In the genomic region with DNA sequence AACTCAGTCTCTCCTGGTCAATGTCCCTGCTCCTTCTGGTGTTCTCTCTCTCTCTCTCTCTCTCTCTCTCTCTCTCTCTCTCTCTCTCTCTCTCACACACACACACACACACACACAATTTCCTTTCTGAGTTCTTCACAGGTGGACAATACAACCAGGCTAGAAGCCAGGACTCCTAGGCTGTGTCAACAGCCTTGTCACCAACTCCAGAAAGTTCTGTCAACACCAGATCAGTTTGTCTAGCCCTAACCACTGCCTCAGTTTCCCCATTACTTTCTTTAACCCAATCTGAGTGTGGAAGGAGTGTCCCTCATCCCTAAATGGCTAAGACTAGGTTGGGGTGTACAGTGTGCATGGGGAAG, we compare ENCODE assay signal across 8 mouse cellular contexts. TPM values are rescaled to one million over a fixed set of nuclear protein-coding genes. Genes with fewer than 3 reads are reported as not detected.
DNase-seq lines count a peak whose midpoint lies in the region; ATAC-seq and TF ChIP-seq lines count a peak whose summit lies in the region.

No protein-coding gene starts in this region.

- DNase-seq in layer of hippocampus, adult 2 months (ENCODE audit: low spot score in 2 of 2), result no peak
- DNase-seq in layer of hippocampus, postnatal 36 days, result no peak
- no peak for DNase-seq in forebrain, embryonic 11.5 days (ENCODE audit: low spot score)
- DNase-seq in limb, embryonic 14.5 days (ENCODE audit: low spot score), result no peak
- DNase-seq in frontal cortex, postnatal 25 days (ENCODE audit: low spot score in 2 of 2), result no peak
- DNase-seq in layer of hippocampus, adult 9-11 months, result no peak
- DNase-seq in left cerebral cortex, adult 8-10 months (ENCODE audit: low spot score in 2 of 2), result no peak

- peaks cover 37% of the 10 kb centered on the region for H3K27me3 ChIP-seq in forebrain, embryonic 11.5 days (ENCODE audit: control insufficient read depth, insufficient read depth, low read length)
- no peaks in the 10 kb centered on the region for H3K27me3 ChIP-seq in limb, embryonic 14.5 days (ENCODE audit: control insufficient read depth, insufficient read depth, low read length)
- peaks cover 30% of the 10 kb centered on the region for H3K27me3 ChIP-seq in small intestine, adult 2 months (ENCODE audit: control insufficient read depth, insufficient read depth, low read length)

- H3K27ac ChIP-seq in layer of hippocampus, adult 2 months, result no peak overlapping the region
- H3K27ac ChIP-seq in forebrain, embryonic 11.5 days (ENCODE audit: low read depth, low read length), result no peak overlapping the region
- H3K27ac ChIP-seq in limb, embryonic 14.5 days (replicated peaks; ENCODE audit: low read depth, low read length), result peak overlapping the region; percentile 21; the same call in 1 of the 2 replicates
- H3K27ac ChIP-seq in small intestine, adult 2 months (ENCODE audit: insufficient read depth, low read depth, low read length), result no peak overlapping the region

- peak overlapping the region; percentile 74 for H3K4me2 ChIP-seq in forebrain, embryonic 11.5 days (ENCODE audit: low read depth, low read length, severe bottlenecking)
- H3K4me2 ChIP-seq in limb, embryonic 14.5 days (replicated peaks; ENCODE audit: low read depth, low read length, severe bottlenecking), result peak overlapping the region; percentile 63

- H3K9me3 ChIP-seq in forebrain, embryonic 11.5 days (ENCODE audit: control insufficient read depth, low read length), result no peaks in the 10 kb centered on the region
- H3K9me3 ChIP-seq in limb, embryonic 14.5 days (ENCODE audit: control insufficient read depth, low read length), result no peaks in the 10 kb centered on the region

- peaks cover 23% of the 10 kb centered on the region for H3K4me1 ChIP-seq in forebrain, embryonic 11.5 days (replicated peaks; ENCODE audit: control insufficient read depth, insufficient read depth, low read length)
- H3K4me1 ChIP-seq in limb, embryonic 14.5 days (ENCODE audit: control insufficient read depth, insufficient read depth, low read length), result peaks cover 42% of the 10 kb centered on the region
- peaks cover 6% of the 10 kb centered on the region for H3K4me1 ChIP-seq in small intestine, adult 2 months (ENCODE audit: control insufficient read depth, insufficient read depth, insufficient read length, low read length)

- ATAC-seq in forebrain, embryonic 11.5 days (replicated peaks; ENCODE audit: low FRiP score), result no peak
- no peak for ATAC-seq in limb, embryonic 14.5 days (ENCODE audit: low FRiP score, low read depth)

- H3K4me3 ChIP-seq in layer of hippocampus, adult 2 months, result peak overlapping the region; percentile 39
- H3K4me3 ChIP-seq in forebrain, embryonic 11.5 days (ENCODE audit: low read depth, low read length), result peak overlapping the region; percentile 40
- H3K4me3 ChIP-seq in limb, embryonic 14.5 days (replicated peaks; ENCODE audit: low read length), result peak overlapping the region; percentile 59
- peak overlapping the region; percentile 60 for H3K4me3 ChIP-seq in small intestine, adult 2 months (ENCODE audit: low read depth, low read length)

- no peak for TF ChIP-seq CTCF in layer of hippocampus, adult 2 months (conservative IDR thresholded peaks at IDR 0.05)
- TF ChIP-seq CTCF in small intestine, adult 2 months (IDR thresholded peaks at IDR 0.05; ENCODE audit: extremely low read depth, insufficient read length, insufficient replicate concordance, low read depth, low read length), result no peak

- TF ChIP-seq POLR2A in limb, embryonic 14.5 days (IDR thresholded peaks at IDR 0.05; ENCODE audit: borderline replicate concordance, extremely low read depth, insufficient read depth, insufficient read length), result no peak
- TF ChIP-seq POLR2A in small intestine, adult 2 months (IDR thresholded peaks at IDR 0.05; ENCODE audit: low read depth, low read length), result no peak

- no peaks in the 10 kb centered on the region for H3K36me3 ChIP-seq in forebrain, embryonic 11.5 days (ENCODE audit: control insufficient read depth, insufficient read depth, low read length)
- no peaks in the 10 kb centered on the region for H3K36me3 ChIP-seq in limb, embryonic 14.5 days (ENCODE audit: control insufficient read depth, insufficient read depth, low read length)
- H3K36me3 ChIP-seq in small intestine, adult 2 months (ENCODE audit: control insufficient read depth, insufficient read depth, low read length), result no peaks in the 10 kb centered on the region

- H3K9ac ChIP-seq in forebrain, embryonic 11.5 days (ENCODE audit: low read length), result peak overlapping the region; percentile 48
- H3K9ac ChIP-seq in limb, embryonic 14.5 days (ENCODE audit: low read depth, low read length, severe bottlenecking), result peak overlapping the region; percentile 58

RNA-seq across cellular contexts. Expression of gene Flnc, which starts 0.4 kb away (rescaled TPM):
- total RNA-seq in layer of hippocampus, adult 2 months (2021), result 1 to 10 TPM; 1.2 to 1.4 TPM
- 1 to 10 TPM; 1.1 to 1.2 TPM for total RNA-seq in layer of hippocampus, postnatal 36 days (2021)
- 2.4 and 2.6 TPM in 2 replicates for polyA plus RNA-seq in forebrain, embryonic 11.5 days (2014; fragmentation: Nextera tagmentation; extraction: Ambion mirVana)
- 38.1 and 43.9 TPM in 2 replicates for polyA plus RNA-seq in limb, embryonic 14.5 days (2012; rRNA removed)
- 25.1 and 27.0 TPM in 2 replicates for polyA plus RNA-seq in limb, embryonic 14.5 days (2014; fragmentation: Nextera tagmentation; extraction: Ambion mirVana)
- 5.9 and 7.9 TPM in 2 replicates for polyA plus RNA-seq in small intestine, adult 2 months (2012; rRNA removed)
- total RNA-seq in left cerebral cortex, adult 8-10 months (2022), result 1 to 10 TPM; 1.9 to 3.9 (median 2.9) TPM

RNA-seq across cellular contexts. Expression of gene Atp6v1f, which starts 34.9 kb away (rescaled TPM):
- total RNA-seq in layer of hippocampus, adult 2 months (2021), result 100 to 1,000 TPM; 245 to 247 TPM
- total RNA-seq in layer of hippocampus, postnatal 36 days (2021), result 100 to 1,000 TPM; 242 to 264 TPM
- 164 and 190 TPM in 2 replicates for polyA plus RNA-seq in forebrain, embryonic 11.5 days (2014; fragmentation: Nextera tagmentation; extraction: Ambion mirVana)
- polyA plus RNA-seq in limb, embryonic 14.5 days (2012; rRNA removed), result 195 and 204 TPM in 2 replicates
- polyA plus RNA-seq in limb, embryonic 14.5 days (2014; fragmentation: Nextera tagmentation; extraction: Ambion mirVana), result 226 and 239 TPM in 2 replicates
- polyA plus RNA-seq in small intestine, adult 2 months (2012; rRNA removed), result 108 and 205 TPM in 2 replicates
- total RNA-seq in left cerebral cortex, adult 8-10 months (2022), result 100 to 1,000 TPM; 249 to 281 (median 259) TPM

RNA-seq across cellular contexts. Expression of gene Ccdc136, which starts 36.5 kb away (rescaled TPM):
- total RNA-seq in layer of hippocampus, adult 2 months (2021), result 10 to 100 TPM; 66.9 to 74.2 TPM
- 10 to 100 TPM; 62.7 to 64.8 TPM for total RNA-seq in layer of hippocampus, postnatal 36 days (2021)
- 25.7 and 26.7 TPM in 2 replicates for polyA plus RNA-seq in forebrain, embryonic 11.5 days (2014; fragmentation: Nextera tagmentation; extraction: Ambion mirVana)
- 25.3 and 26.0 TPM in 2 replicates for polyA plus RNA-seq in limb, embryonic 14.5 days (2012; rRNA removed)
- 26.2 and 26.8 TPM in 2 replicates for polyA plus RNA-seq in limb, embryonic 14.5 days (2014; fragmentation: Nextera tagmentation; extraction: Ambion mirVana)
- polyA plus RNA-seq in small intestine, adult 2 months (2012; rRNA removed), result 0.74 and 1.8 TPM in 2 replicates
- total RNA-seq in left cerebral cortex, adult 8-10 months (2022), result 100 to 1,000 TPM in 2 of 4 experiments, 10 to 100 TPM in 2; 87.5 to 111 (median 103) TPM

RNA-seq across cellular contexts. Expression of gene Atp6v1fnb, which starts 38.6 kb away (rescaled TPM):
- total RNA-seq in layer of hippocampus, adult 2 months (2021), result under 1 TPM in 1 of 2 experiments, not detected in 1; 0.59 TPM
- total RNA-seq in layer of hippocampus, postnatal 36 days (2021), result 1 to 10 TPM; 1.2 to 2.0 TPM
- 0.29 TPM in 1 of 2 replicates, not detected in the other for polyA plus RNA-seq in forebrain, embryonic 11.5 days (2014; fragmentation: Nextera tagmentation; extraction: Ambion mirVana)
- 0.12 TPM in 1 of 2 replicates, not detected in the other for polyA plus RNA-seq in limb, embryonic 14.5 days (2012; rRNA removed)
- polyA plus RNA-seq in limb, embryonic 14.5 days (2014; fragmentation: Nextera tagmentation; extraction: Ambion mirVana), result 0.35 TPM in 1 of 2 replicates, not detected in the other
- polyA plus RNA-seq in small intestine, adult 2 months (2012; rRNA removed), result 0.20 and 0.22 TPM in 2 replicates
- under 1 TPM in 2 of 4 experiments, not detected in 2; 0.57 to 0.89 TPM for total RNA-seq in left cerebral cortex, adult 8-10 months (2022)

RNA-seq across cellular contexts. Expression of gene Opn1sw, which starts 44.4 kb away (rescaled TPM):
- total RNA-seq in layer of hippocampus, adult 2 months (2021), result not detected
- not detected for total RNA-seq in layer of hippocampus, postnatal 36 days (2021)
- polyA plus RNA-seq in forebrain, embryonic 11.5 days (2014; fragmentation: Nextera tagmentation; extraction: Ambion mirVana), result 0.31 and 0.43 TPM in 2 replicates
- 1.3 and 2.1 TPM in 2 replicates for polyA plus RNA-seq in limb, embryonic 14.5 days (2012; rRNA removed)
- polyA plus RNA-seq in limb, embryonic 14.5 days (2014; fragmentation: Nextera tagmentation; extraction: Ambion mirVana), result 2.0 and 2.3 TPM in 2 replicates
- 0.14 and 0.24 TPM in 2 replicates for polyA plus RNA-seq in small intestine, adult 2 months (2012; rRNA removed)
- under 1 TPM in 3 of 4 experiments, not detected in 1; 0.37 to 0.87 (median 0.44) TPM for total RNA-seq in left cerebral cortex, adult 8-10 months (2022)
